Mouse (Mus musculus): ENCODE measurements around the gene Vegfb. TPM values are rescaled to one million over a fixed set of nuclear protein-coding genes. Genes with fewer than 3 reads are reported as not detected.

The Vegfb gene
- polyA plus RNA-seq, 1 experiment from 2014 or later = 46.3 TPM

DNA sequence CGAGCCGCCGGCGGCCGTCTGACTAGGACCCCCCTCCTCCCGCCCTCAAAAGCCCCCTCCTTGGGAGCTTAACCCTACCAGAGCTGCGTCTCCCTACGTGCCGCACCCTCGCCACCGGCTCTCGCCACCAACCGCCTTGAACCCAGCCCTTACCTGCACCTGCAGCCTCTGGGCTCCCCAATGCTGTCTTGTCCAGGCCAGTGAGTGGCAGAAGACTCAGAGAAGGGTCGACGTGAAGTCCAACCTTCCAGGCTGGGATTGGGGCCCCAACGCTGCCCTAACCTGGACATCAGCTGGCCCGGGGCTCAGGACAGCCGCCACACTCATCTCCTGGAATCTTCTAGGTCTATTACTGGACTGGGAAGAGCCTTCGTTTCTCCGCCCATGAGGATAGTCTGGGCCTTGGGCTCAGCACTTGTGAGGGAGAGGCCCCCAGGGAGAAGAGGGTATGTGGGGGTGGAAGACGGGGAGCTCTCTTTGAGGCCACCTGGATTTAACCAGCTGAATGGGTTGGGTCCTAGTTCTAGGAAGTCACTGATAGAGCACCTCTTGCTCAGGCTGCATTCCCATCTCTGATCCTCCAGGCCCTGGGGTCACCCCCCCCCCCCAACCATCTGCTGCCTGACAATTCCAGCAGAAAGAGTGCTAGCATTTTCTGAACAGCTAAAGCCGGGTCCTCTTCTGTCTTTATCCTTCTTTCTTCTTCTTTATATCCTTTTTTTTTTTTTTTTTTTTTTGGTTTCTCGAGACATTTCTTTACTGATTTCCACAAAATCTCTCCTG lies 53.1 kb downstream of the Vegfb start, which contains the start of gene Kcnk4:
TSS of gene Kcnk4 (minus strand) at position 321 of the 783 bp plus-strand sequence.
- H3K9ac ChIP-seq = peak within 1 kb of the TSS; percentile 42
- H3K4me3 ChIP-seq = peak within 1 kb of the TSS; percentile 45
- H3K4me1 ChIP-seq = peaks cover 16% of the 10 kb centered on the region
- H3K9me3 ChIP-seq = no peaks in the 10 kb centered on the region
- no peaks in the 10 kb centered on the region for H3K36me3 ChIP-seq
- H3K27me3 ChIP-seq = peaks cover 67% of the 10 kb centered on the region
- H3K27ac ChIP-seq = no peak within 1 kb of the TSS
- 9% methylated on average over 23 of the region's 23 CpGs for WGBS
- peak within 1 kb of the TSS; percentile 90 for H3K4me2 ChIP-seq
- no peak for ATAC-seq (ENCODE audit: insufficient number of reproducible peaks, low FRiP score, low TSS enrichment, low read depth)

DNA sequence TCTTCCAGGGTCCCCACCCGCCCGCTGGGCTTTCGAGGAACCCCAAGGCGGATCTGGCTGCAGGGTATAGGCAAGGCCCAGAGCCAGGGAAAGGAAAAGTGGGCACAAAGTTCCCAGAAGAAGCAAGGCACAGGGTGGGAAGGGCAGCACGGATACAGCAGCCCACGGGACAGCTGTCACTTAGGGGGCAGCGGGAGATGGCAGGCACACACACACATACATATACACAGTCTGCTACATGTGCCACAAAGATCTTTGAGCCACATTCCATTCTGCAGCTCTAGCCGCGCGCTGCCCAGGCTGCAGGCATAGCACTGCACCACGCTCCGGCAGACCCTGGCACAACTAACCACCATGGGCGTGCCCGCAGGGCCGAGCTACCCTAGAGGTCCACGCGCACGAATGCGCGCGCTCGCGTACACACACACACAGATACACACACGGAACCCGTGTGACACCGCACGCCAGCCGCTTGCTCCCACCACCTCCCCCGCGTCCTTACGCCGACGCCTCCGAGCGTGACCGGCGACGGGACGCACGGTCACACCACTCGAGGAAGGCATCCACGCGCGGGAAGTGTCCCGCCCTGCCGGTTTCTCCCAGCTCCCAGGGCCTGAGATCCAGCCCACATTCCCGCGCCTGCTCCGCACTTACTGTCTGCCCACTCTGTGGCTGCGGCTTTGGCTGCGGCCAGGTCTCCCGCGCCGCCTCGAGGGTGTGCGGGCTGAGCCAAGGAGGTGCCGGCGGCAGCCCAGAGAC lies 53.8 kb downstream of the Vegfb start:
- 4% methylated on average over 58 of the region's 58 CpGs for WGBS
- Histone ChIP-seq H3K4me2 (peak overlapping the region; percentile 90), H3K9ac (peak overlapping the region; percentile 42)

DNA sequence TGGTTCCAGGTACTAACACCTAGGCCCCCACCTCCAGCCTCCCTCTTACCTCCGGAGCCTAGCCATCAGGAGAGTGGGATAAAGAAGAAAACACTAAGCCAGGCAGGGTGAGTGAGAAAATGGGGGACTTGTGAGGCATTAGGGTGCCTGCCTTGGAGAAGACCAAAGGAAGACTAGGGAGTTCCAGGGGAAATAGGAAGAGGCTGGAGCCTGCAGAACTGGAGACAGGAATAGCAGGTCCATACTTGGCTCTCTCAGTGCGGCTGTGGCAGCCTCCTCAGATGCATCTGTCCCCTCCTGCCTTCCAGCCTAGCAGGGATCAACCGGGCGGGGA lies 54.4 kb downstream of the Vegfb start:
- H3K36me3 ChIP-seq = no peaks in the 10 kb centered on the region
- H3K9me3 ChIP-seq = no peaks in the 10 kb centered on the region
- no peak overlapping the region for H3K27ac ChIP-seq
- 0 out of 2 replicates have a peak overlapping the region, but pooled peaks have one; percentile 90 for H3K4me2 ChIP-seq
- H3K4me1 ChIP-seq = peaks cover 17% of the 10 kb centered on the region
- no peak overlapping the region for H3K9ac ChIP-seq
- H3K27me3 ChIP-seq = peaks cover 79% of the 10 kb centered on the region
- peak overlapping the region; percentile 45 for H3K4me3 ChIP-seq
- ATAC-seq (ENCODE audit: insufficient number of reproducible peaks, low FRiP score, low TSS enrichment, low read depth) = no peak
- 27% methylated on average over 4 of the region's 4 CpGs for WGBS

More for the DNA sequence above, 53.8 kb downstream of the Vegfb start:
- H3K36me3 ChIP-seq = no peaks in the 10 kb centered on the region
- H3K27me3 ChIP-seq = peaks cover 74% of the 10 kb centered on the region
- ATAC-seq (ENCODE audit: insufficient number of reproducible peaks, low FRiP score, low TSS enrichment, low read depth) = peak; percentile 62; the same call in 1 of the 2 replicates
- H3K9me3 ChIP-seq = no peaks in the 10 kb centered on the region
- H3K27ac ChIP-seq = no peak overlapping the region
- peaks cover 16% of the 10 kb centered on the region for H3K4me1 ChIP-seq
- H3K4me3 ChIP-seq = peak overlapping the region; percentile 45

Other genes starting within 250 kb of the Vegfb start
- gene Rps6ka4, start 147.0 kb downstream of the Vegfb start, polyA plus RNA-seq (2015; fragmentation: Nextera tagmentation; extraction: Ambion mirVana) = 33.5 and 36.1 TPM in 2 replicates
- 1.2 and 1.7 TPM in 2 replicates for gene Ccdc88b, start 129.4 kb downstream of the Vegfb start, polyA plus RNA-seq (2015; fragmentation: Nextera tagmentation; extraction: Ambion mirVana)
- gene Trmt112, start 78.0 kb downstream of the Vegfb start, polyA plus RNA-seq (2015; fragmentation: Nextera tagmentation; extraction: Ambion mirVana) = 123 and 138 TPM in 2 replicates
- gene Prdx5, start 77.5 kb downstream of the Vegfb start, polyA plus RNA-seq (2015; fragmentation: Nextera tagmentation; extraction: Ambion mirVana) = 349 and 392 TPM in 2 replicates
- 11.1 and 11.4 TPM in 2 replicates for gene Esrra, start 65.8 kb downstream of the Vegfb start, polyA plus RNA-seq (2015; fragmentation: Nextera tagmentation; extraction: Ambion mirVana)
- 6.7 and 7.9 TPM in 2 replicates for gene Catsperz, start 62.3 kb downstream of the Vegfb start, polyA plus RNA-seq (2015; fragmentation: Nextera tagmentation; extraction: Ambion mirVana)
- 1.5 and 1.7 TPM in 2 replicates for gene Kcnk4, start 53.1 kb downstream of the Vegfb start, polyA plus RNA-seq (2015; fragmentation: Nextera tagmentation; extraction: Ambion mirVana)
- 92.3 and 94.7 TPM in 2 replicates for gene Bad, start 45.8 kb downstream of the Vegfb start, polyA plus RNA-seq (2015; fragmentation: Nextera tagmentation; extraction: Ambion mirVana)
- gene Gpr137, start 45.2 kb downstream of the Vegfb start, polyA plus RNA-seq (2015; fragmentation: Nextera tagmentation; extraction: Ambion mirVana) = 35.2 and 38.9 TPM in 2 replicates
- 168 TPM in 2 replicates for gene Ppp1r14b, start 12.7 kb downstream of the Vegfb start, polyA plus RNA-seq (2015; fragmentation: Nextera tagmentation; extraction: Ambion mirVana)
- 48.4 and 50.5 TPM in 2 replicates for gene Plcb3, start 11.2 kb downstream of the Vegfb start, polyA plus RNA-seq (2015; fragmentation: Nextera tagmentation; extraction: Ambion mirVana)
- gene Fkbp2, start 7.2 kb downstream of the Vegfb start, polyA plus RNA-seq (2015; fragmentation: Nextera tagmentation; extraction: Ambion mirVana) = 117 and 124 TPM in 2 replicates
- 23.8 and 30.6 TPM in 2 replicates for gene Dnajc4, start 4.9 kb upstream of the Vegfb start, polyA plus RNA-seq (2015; fragmentation: Nextera tagmentation; extraction: Ambion mirVana)
- gene Nudt22, start 8.5 kb upstream of the Vegfb start, polyA plus RNA-seq (2015; fragmentation: Nextera tagmentation; extraction: Ambion mirVana) = 21.7 and 24.1 TPM in 2 replicates
- gene Trpt1, start 8.5 kb upstream of the Vegfb start, polyA plus RNA-seq (2015; fragmentation: Nextera tagmentation; extraction: Ambion mirVana) = 11.9 and 12.2 TPM in 2 replicates
- 13.1 TPM in 2 replicates for gene Fermt3, start 31.8 kb upstream of the Vegfb start, polyA plus RNA-seq (2015; fragmentation: Nextera tagmentation; extraction: Ambion mirVana)
- 207 and 226 TPM in 2 replicates for gene Stip1, start 52.3 kb upstream of the Vegfb start, polyA plus RNA-seq (2015; fragmentation: Nextera tagmentation; extraction: Ambion mirVana)
- 18.2 and 27.2 TPM in 2 replicates for gene Macrod1, start 69.2 kb upstream of the Vegfb start, polyA plus RNA-seq (2015; fragmentation: Nextera tagmentation; extraction: Ambion mirVana)
- gene Flrt1, start 118.1 kb upstream of the Vegfb start, polyA plus RNA-seq (2015; fragmentation: Nextera tagmentation; extraction: Ambion mirVana) = 5.6 and 5.8 TPM in 2 replicates
- gene Otub1, start 218.7 kb upstream of the Vegfb start, polyA plus RNA-seq (2015; fragmentation: Nextera tagmentation; extraction: Ambion mirVana) = 183 and 197 TPM in 2 replicates
- gene Cox8a, start 230.0 kb upstream of the Vegfb start, polyA plus RNA-seq (2015; fragmentation: Nextera tagmentation; extraction: Ambion mirVana) = 676 and 682 TPM in 2 replicates

Measured in limb, embryonic 15.5 days (tissue).